Mouse (Mus musculus): ENCODE measurements around the gene Jam2. TPM values are rescaled to one million over a fixed set of nuclear protein-coding genes. Genes with fewer than 3 reads are reported as not detected.
A peak's percentile ranks its signal among the peaks of the same experiment; 100 is the strongest.

Jam2 gene
- total and polyA plus RNA-seq, 2 experiments, result 2.4 to 9.8 TPM

GRCm38 (mm10) chr16:84864656-84865055, 90.7 kb downstream of the Jam2 start:
- TF ChIP-seq POLR2A (IDR thresholded peaks at IDR 0.05; ENCODE audit: extremely low read depth, insufficient read depth, low read length) (no peak), CTCF (IDR thresholded peaks at IDR 0.05; ENCODE audit: low read depth, low read length) (no peak)
- no peaks in the 10 kb centered on the region for H3K79me2 ChIP-seq (ENCODE audit: control insufficient read depth, insufficient read depth, low read length)
- 89% methylated on average over 8 of the region's 8 CpGs for WGBS

DNA sequence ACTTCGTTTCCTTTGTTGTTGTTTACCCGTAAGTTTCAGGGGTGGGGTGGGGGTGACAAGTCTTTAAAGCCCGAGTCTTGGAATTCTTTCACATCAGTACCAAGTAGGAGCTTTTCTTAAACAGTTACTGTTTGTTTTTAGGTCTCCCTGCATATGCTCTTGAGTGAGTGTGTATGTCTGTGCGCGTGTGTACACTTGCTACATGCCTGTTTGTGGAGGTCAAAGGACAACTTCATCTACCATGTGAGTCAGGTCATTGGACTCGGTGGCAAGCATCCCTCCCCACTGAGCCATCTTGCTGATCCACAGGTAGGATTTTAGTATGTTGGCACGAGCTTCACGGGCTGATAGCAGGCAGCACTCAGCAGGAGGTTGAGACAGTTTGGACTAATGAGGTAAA, 99.9 kb downstream of the Jam2 start:
- Histone ChIP-seq H3K27me3 (ENCODE audit: control insufficient read depth, insufficient read depth, low read length) (no peaks in the 10 kb centered on the region), H3K36me3 (ENCODE audit: control insufficient read depth, insufficient read depth, low read length) (no peaks in the 10 kb centered on the region), H3K27ac (replicated peaks; ENCODE audit: insufficient read depth, low read depth, low read length) (no peak overlapping the region), H3K4me1 (ENCODE audit: control insufficient read depth, insufficient read depth, low read length) (no peaks in the 10 kb centered on the region), H3K9ac (ENCODE audit: low read depth, low read length) (no peak overlapping the region), H3K79me2 (ENCODE audit: control insufficient read depth, insufficient read depth, low read length) (no peaks in the 10 kb centered on the region), H3K4me3 (ENCODE audit: insufficient read depth, low read depth, low read length) (no peak overlapping the region)
- 48% methylated on average over 8 of the region's 8 CpGs for WGBS
- no peak for TF ChIP-seq CTCF (IDR thresholded peaks at IDR 0.05; ENCODE audit: low read depth, low read length)
- no peak for TF ChIP-seq POLR2A (IDR thresholded peaks at IDR 0.05; ENCODE audit: extremely low read depth, insufficient read depth, low read length)
- DNase-seq (ENCODE audit: extremely low read depth, low read depth, low spot score), result peak; percentile 34

More at GRCm38 (mm10) chr16:84864656-84865055, 90.7 kb downstream of the Jam2 start:
- H3K36me3 ChIP-seq (ENCODE audit: control insufficient read depth, insufficient read depth, low read length), result peaks cover 23% of the 10 kb centered on the region
- no peak overlapping the region for H3K27ac ChIP-seq (replicated peaks; ENCODE audit: insufficient read depth, low read depth, low read length)
- H3K4me1 ChIP-seq (ENCODE audit: control insufficient read depth, insufficient read depth, low read length), result no peaks in the 10 kb centered on the region
- H3K4me3 ChIP-seq (ENCODE audit: insufficient read depth, low read depth, low read length), result no peak overlapping the region
- DNase-seq (ENCODE audit: extremely low read depth, low read depth, low spot score), result no peak
- H3K27me3 ChIP-seq (ENCODE audit: control insufficient read depth, insufficient read depth, low read length), result no peaks in the 10 kb centered on the region
- H3K9ac ChIP-seq (ENCODE audit: low read depth, low read length), result no peak overlapping the region

GRCm38 (mm10) chr16:84875012-84875717, 101.2 kb downstream of the Jam2 start:
- Histone ChIP-seq H3K4me1 (ENCODE audit: control insufficient read depth, insufficient read depth, low read length) (no peaks in the 10 kb centered on the region), H3K79me2 (ENCODE audit: control insufficient read depth, insufficient read depth, low read length) (no peaks in the 10 kb centered on the region), H3K27me3 (ENCODE audit: control insufficient read depth, insufficient read depth, low read length) (no peaks in the 10 kb centered on the region), H3K36me3 (ENCODE audit: control insufficient read depth, insufficient read depth, low read length) (no peaks in the 10 kb centered on the region), H3K27ac (replicated peaks; ENCODE audit: insufficient read depth, low read depth, low read length) (no peak overlapping the region), H3K4me3 (ENCODE audit: insufficient read depth, low read depth, low read length) (no peak overlapping the region), H3K9ac (ENCODE audit: low read depth, low read length) (no peak overlapping the region)
- TF ChIP-seq POLR2A (IDR thresholded peaks at IDR 0.05; ENCODE audit: extremely low read depth, insufficient read depth, low read length) (no peak), CTCF (IDR thresholded peaks at IDR 0.05; ENCODE audit: low read depth, low read length) (no peak)
- WGBS, result 79% methylated on average over 24 of the region's 24 CpGs
- no peak for DNase-seq (ENCODE audit: extremely low read depth, low read depth, low spot score)

Other genes starting within 250 kb of the Jam2 start
- gene Mrpl39, start 38.4 kb upstream of the Jam2 start, total RNA-seq (2014; rRNA removed), result 36.9 and 40.1 TPM in 2 replicates
- 47.8 and 55.9 TPM in 2 replicates for gene Mrpl39, start 38.4 kb upstream of the Jam2 start, polyA plus RNA-seq (2012; rRNA removed)
- gene Gabpa, start 60.8 kb downstream of the Jam2 start, total RNA-seq (2014; rRNA removed), result 32.3 and 36.4 TPM in 2 replicates
- 5.8 and 6.7 TPM in 2 replicates for gene Gabpa, start 60.8 kb downstream of the Jam2 start, polyA plus RNA-seq (2012; rRNA removed)
- 296 and 354 TPM in 2 replicates for gene Atp5j, start 61.5 kb downstream of the Jam2 start, total RNA-seq (2014; rRNA removed)
- gene Atp5j, start 61.5 kb downstream of the Jam2 start, polyA plus RNA-seq (2012; rRNA removed), result 196 and 235 TPM in 2 replicates